Mouse (Mus musculus) adrenal gland, adult 8-10 months (tissue): ENCODE measurements around the gene Slc38a10. TPM values are rescaled to one million over a fixed set of nuclear protein-coding genes. Genes with fewer than 3 reads are reported as not detected.
A peak's percentile ranks its signal among the peaks of the same experiment; 100 is the strongest.

Experiments
- DNase-seq: peaks from one replicate; pipeline ENCODE4 v3.0.0; 2022
- total RNA-seq, 4 experiments: library from RNA; stranded (reverse); gene quantifications; 2 replicates each; pipeline ENCODE4 v1.2.4; 2022

The Slc38a10 gene
- total RNA-seq = 100 to 1,000 TPM; 155 to 215 (median 187) TPM

- peak; percentile 100 for DNase-seq
Measured at GRCm38 (mm10) chr11:120151113-120151494, at the start of gene Slc38a10. Gene Slc38a10 (minus strand): TSS chr11:120151346.

GRCm38 (mm10) chr11:120200621-120201020 lies 49.5 kb upstream of the Slc38a10 start:
- no peak for DNase-seq

GRCm38 (mm10) chr11:120199766-120200165 lies 48.6 kb upstream of the Slc38a10 start:
- DNase-seq = no peak

GRCm38 (mm10) chr11:120198831-120199230 lies 47.7 kb upstream of the Slc38a10 start:
- no peak for DNase-seq

GRCm38 (mm10) chr11:120190526-120191412 lies 39.6 kb upstream of the Slc38a10 start:
- DNase-seq = no peak

- DNase-seq = peak; percentile 98
Measured at GRCm38 (mm10) chr11:120189459-120190312, 38.5 kb upstream of the Slc38a10 start.

- DNase-seq = peak; percentile 46
Measured at GRCm38 (mm10) chr11:120188481-120189441, 37.6 kb upstream of the Slc38a10 start.

- no peak for DNase-seq
Measured at GRCm38 (mm10) chr11:120188102-120188480, 36.9 kb upstream of the Slc38a10 start.

- peak; percentile 31 for DNase-seq
Measured at GRCm38 (mm10) chr11:120187236-120188101, 36.3 kb upstream of the Slc38a10 start.

- peak; percentile 33 for DNase-seq
Measured at GRCm38 (mm10) chr11:120186821-120187235, 35.7 kb upstream of the Slc38a10 start.

GRCm38 (mm10) chr11:120186145-120186740 lies 35.1 kb upstream of the Slc38a10 start:
- DNase-seq = no peak

- peak; percentile 78 for DNase-seq
Measured at GRCm38 (mm10) chr11:120185316-120186141, 34.4 kb upstream of the Slc38a10 start.

GRCm38 (mm10) chr11:120184371-120185315 lies 33.5 kb upstream of the Slc38a10 start:
- DNase-seq = peak; percentile 52

- no peak for DNase-seq
Measured at GRCm38 (mm10) chr11:120183708-120184107, 32.6 kb upstream of the Slc38a10 start.

- DNase-seq = no peak
Measured at GRCm38 (mm10) chr11:120183180-120183579, 32.0 kb upstream of the Slc38a10 start.

GRCm38 (mm10) chr11:120182396-120183030 lies 31.4 kb upstream of the Slc38a10 start:
- DNase-seq = no peak

GRCm38 (mm10) chr11:120181379-120181778 lies 30.2 kb upstream of the Slc38a10 start:
- no peak for DNase-seq

- no peak for DNase-seq
Measured at GRCm38 (mm10) chr11:120179374-120179773, 28.2 kb upstream of the Slc38a10 start.
